Mouse (Mus musculus) urinary bladder, adult 2 months (tissue): Measurements from ENCODE around the gene Epor. TPM values are rescaled to one million over a fixed set of nuclear protein-coding genes. Genes with fewer than 3 reads are reported as not detected.

Experiments used
- DNase-seq: peaks from one replicate; pipeline ENCODE4 v3.0.0; 2022; ENCODE audit warnings: low spot score
- polyA plus RNA-seq: library from polyadenylated mRNA; depleted of rRNA; stranded (reverse); fragments of >200 nt; gene quantifications from 2 replicates; pipeline ENCODE4 v1.2.3, GENCODE M21; 2012

Gene Epor
- polyA plus RNA-seq, 1 experiment: 2.1 TPM

DNA sequence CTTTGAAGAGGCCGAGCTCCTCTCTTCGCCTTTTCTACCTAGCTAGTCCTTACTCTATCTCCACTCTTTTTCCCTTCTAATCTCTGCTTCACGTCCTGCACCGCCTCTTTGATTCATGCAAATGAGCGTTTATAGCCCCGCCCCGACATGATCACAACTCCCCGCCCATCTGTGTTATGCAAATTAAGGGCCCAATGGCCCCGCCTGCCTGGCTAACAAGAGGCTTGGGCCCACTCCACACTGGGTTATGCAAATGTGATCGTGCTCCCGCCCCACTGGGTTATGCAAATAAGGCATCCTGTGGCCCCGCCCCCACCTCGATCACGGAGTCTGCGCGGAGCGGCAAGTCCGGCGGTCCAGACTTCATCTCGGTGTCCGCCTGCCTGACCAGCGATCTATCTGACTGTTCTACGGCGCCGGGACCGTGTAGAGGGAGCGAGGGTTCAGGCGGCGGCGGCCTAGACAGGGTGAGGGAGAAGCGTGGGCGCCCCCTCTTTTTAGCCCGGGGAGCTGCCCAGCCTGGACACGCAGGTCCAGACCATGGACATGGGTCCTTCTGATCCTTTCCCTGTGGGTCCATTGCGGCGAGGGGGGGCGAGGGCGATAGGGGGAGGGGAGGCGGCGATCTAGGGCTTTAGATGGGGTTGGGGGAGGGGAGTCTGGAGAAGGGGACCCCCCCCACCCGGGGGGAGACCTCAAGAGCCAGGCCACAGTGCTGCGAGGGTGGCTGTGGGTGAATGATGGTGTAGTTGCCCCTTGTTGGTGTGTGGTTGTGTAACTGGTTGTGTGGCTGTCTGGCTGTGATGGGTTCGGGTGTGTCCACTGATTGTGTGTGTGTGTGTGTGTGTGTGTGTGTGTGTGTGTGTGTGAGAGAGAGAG lies 26.4 kb downstream of the Epor start, which contains the start of gene Plppr2:
Plppr2 (plus strand) TSS at position 342 of the 879 bp plus-strand sequence.
- peak; percentile 78 for DNase-seq

DNA sequence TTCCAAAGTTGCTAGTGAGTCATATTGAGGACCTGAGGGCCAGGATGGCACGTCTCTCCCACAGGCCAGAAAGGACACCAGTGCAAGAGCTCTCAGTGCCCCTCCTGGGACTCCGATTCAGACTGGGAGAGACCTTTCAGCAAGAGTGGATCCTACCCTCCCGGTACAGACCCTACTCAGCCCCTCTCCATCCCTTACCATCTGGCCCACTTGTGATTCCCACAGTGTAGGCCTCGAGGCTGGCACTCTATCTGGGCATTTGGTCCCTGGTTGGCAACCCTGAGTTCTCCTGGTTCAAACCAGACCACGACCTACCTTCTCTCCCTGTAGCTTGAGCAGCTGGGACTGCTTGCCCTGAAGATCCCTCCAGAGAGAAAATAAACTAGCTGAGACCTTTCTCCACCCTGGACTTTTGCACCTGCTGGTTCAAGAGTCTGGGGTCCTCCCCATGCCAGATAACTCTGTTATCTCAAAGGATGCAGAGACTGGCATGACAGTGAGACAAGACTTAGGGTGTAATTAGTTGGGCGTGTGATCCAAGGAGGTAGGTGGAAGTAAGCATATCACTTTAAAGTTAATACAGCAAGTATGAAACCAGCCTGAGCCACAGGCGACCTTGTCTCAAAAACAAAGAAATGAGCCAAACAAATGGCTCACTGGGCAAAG lies 27.7 kb downstream of the Epor start:
- DNase-seq: no peak

DNA sequence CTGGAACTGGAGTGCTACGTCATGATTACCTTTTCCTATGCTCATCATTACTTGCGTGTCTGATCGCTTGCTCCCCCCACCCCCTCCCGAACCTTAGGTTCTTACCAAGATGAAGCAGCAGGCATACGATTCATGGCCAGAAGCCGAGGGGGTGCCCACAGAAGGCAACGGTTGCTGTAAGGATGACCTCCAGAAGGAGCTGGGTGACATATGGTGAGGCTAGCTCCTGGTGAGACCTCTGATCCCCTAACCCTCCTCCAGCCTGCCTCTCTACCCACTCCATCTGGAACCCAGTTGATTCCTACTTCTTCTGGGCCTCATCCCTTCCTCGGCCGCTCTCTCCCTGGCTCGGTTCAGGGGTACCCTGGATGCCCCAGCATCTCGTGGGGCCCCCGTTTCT lies 29.3 kb downstream of the Epor start:
- no peak for DNase-seq

DNA sequence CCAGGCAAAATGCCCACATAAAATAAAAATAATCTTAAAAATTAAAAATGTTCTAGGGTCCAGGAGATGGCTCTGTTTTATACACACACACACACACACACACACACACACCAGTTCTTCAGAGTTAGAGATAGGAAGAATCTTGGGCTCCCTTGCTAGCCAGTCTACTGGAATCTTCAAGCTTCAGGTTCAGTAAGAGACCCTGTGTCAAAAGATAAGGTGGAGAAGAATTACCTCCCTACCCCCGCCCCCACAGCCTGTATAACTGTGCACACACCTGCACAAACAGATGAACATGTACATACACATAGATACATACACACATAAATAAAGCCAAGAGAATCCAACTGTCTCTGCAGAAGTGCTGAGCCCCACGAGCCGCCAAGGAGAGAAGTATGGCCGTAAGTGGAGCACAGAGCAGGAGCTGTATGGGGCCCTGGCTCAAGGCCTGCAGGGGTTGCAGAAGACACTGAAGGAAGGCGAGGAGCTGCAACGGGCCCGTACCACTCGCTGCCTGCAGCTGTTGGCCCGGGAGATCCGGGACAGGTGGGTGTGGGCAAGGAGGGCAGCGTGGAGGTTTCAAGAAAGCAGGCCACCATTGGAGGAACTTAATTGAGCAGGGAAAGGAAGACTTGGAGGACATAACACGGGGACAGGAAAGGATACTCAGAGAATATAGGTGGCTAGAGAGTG lies 30.7 kb downstream of the Epor start:
- DNase-seq: no peak

DNA sequence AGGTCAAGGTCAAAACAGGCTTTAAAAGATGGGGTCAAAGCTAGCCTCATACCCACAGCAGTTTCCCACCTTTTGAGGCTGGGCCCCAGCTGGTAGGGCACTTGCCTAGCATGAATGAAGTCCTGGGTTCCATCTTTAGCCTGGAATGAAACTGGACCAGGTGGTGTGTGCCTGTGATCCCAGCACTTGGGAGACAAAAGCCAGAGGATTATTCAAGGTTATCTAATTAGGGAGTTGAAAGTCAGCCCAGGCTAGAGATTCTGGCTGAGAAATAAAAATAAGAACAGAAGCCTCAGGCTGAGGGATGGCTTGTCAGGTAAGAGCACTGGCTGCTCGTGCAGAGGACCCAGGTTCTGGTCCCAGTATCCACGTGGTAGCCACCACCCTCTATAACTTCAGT lies 31.3 kb downstream of the Epor start:
- no peak for DNase-seq

DNA sequence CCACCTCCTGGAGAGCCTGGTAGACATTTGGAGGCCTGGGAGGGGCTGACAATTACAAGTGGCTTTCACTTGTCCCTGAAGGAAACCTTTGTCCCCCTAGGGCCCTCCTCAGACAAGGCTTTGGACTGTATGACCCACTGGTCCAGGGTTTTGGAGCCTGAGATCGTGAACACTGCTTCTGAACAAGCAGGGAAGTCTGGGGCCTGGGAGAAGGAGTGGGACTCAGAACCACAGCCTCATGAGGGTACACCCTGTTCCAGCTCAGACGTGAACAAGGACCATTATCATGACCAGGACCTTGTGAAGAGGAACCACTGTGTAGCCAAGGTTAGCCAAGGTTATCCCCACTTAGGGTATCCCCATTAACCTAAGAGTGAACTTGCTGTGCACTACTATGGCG lies 34.1 kb downstream of the Epor start:
- no peak for DNase-seq

DNA sequence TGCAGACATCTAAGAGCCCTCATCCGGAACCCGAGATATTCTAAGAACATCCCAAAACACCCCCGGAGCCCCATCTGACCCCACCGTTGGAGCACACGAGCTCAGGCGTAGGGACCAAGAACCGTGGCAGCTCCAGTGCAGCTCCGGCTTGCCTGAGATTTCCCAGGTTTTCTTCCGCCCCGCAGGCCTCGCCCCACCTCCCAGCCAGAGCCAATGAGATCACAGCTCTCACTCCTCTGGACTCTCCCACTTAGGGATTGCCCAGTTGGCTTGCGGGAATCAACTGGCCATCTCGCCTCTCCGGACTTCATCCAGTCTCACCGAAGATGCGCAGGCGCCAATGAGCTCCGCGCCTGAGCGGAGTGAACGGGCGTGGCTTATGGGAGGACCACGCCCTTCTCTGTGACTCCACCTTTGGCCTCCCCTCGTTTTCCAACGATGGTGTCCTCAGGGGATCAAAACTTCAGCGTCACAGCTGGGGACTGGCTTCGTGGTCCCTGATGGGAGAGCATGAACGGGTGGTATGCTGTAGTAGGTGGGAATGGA lies 36.0 kb downstream of the Epor start, which contains the start of the genes Ccdc159 and Tmem205:
Ccdc159 (plus strand) TSS at position 264 of the 546 bp plus-strand sequence.
Tmem205 (minus strand) TSS at position 349 of the 546 bp plus-strand sequence.
- DNase-seq: peak; percentile 81

DNA sequence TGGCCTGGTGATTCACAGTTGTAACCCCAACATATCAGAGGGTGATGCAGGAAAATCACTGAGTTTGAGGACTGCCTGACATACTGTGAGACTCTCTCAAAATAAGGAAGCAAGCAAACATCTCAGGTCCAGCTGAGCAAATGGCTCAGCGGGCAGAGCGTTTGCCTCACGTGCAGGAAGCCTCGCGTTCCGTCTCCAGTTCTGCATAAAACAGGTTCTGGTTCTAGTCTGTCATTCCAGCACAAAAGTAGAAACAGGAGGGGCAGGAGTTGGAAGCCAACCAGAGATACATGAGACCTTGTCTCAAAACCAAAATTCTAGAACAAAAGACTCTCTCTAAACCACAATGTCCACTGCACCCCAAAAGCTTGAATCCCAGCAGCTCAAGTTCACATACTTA lies 36.5 kb downstream of the Epor start:
- no peak for DNase-seq

DNA sequence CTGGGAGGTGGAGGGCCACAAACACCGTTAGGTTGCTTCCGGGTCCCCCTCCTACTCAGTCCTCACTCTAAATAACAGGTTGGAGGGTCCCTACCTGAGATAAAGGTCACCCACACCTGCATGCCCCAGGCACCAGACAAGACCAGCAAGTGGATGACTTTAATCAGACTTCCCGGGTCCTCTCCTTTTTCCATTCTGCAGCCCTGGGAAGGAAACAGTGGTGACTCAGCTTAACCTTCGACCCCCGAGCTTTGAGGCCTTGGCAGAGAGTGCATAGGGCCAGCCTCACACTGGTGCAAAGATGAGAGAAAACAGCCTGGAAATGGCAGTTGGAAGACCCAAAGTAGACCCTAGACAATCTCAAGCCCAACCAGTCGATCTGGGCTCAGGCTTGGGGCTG lies 37.2 kb downstream of the Epor start:
- DNase-seq: no peak

DNA sequence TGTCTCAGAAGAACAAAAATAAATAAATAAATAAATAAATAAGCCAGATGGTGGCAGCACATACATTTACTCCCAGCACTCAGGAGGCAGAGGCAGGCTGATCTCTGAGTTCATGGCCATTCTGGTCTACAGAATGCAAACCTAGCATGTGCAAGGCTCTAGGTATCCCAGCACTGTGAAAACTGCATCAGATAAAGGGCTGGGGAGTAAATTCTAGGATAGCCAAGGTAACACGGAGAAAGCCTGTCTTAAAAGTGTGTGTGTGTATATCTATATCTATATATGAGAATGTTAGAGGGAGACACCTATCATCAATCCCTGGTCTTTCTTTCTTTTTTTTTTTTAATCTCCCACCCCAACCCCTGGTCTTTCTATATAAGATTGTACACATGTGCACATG lies 37.8 kb downstream of the Epor start:
- no peak for DNase-seq

DNA sequence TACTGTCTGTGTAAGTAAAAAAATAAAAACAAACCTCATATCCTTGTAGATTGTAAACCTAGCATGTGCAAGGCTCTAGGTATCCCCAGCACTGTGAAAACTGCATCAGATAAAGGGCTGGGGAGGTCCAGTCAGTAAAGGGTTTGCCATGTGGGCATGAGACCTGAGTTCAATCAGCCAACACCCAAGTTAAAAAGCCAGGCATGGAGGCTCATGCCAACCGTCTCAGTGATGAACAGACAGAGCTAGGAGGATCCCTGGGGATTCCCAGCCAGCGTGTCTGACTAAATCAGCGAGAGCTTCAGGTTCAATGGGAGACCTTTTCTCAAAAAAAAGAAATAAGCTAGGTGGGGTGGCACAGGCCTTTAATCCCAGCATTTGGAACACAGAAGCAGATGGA lies 38.3 kb downstream of the Epor start:
- DNase-seq: no peak

DNA sequence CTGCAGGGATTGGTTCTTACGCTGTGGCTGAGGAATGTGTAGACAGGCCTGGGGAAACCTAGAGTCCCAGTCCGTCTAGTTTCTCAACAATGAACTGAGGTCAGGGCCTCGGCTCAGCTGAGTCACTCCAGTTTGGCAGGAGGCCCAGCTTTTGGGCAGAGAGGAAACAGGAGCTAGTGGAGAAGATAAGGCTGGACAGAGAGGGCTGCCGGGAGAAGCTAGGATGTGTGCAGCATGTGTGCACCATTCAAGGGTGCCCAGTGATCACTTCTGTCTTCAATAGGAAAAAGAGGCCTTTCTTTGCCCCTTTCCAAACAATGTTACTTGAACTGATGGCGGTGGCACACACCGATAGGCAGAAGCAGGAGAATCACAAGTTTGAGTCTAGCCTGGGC lies 39.2 kb downstream of the Epor start:
- DNase-seq: peak; percentile 75

DNA sequence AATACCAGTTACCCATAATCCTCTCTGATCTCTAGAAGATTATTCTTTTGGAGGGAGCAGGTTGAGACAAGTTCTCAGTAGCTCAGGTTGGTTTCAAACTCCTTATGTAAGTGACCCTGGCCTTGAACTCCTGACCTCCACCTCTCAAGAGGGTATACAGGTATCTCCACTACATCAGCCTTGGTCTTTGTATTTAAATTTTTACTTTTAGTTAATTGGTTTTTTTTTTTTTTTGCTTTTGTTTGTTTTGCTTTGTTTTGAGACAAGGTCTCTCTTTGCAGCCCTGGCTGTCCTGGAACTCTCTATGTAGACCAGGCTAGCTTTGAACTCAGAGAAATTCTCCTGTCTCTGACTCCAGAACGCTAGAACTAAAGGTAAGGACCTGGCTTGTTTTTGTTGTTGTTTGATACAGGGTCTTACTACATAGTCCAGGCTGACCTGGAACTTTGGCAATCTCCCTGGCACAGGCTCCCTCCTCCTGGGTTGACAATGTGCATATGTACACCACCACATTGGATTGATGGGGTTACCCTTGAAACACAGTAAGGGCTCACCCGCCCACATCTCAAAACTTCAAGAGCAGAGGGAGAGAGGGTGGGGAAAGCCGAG lies 39.7 kb downstream of the Epor start:
- no peak for DNase-seq

DNA sequence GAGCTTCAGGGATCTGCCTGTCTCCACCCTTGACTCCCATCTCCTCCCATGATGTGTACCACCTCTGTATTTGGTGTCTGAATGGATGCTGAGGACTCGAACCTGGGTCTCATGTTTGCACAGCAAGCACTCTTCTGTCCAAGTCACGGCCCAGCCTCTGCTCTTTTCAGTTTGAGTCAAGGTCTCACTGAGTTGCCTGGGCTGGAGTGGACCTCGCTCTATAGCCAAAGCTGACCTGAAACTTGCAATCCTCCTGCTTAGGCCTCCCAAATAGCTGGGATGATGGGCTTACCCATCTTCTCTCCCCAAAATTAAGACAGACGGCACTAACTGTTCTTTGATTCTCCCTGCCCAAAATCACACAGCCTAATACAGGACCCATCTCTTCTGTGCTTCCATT lies 40.3 kb downstream of the Epor start:
- no peak for DNase-seq

DNA sequence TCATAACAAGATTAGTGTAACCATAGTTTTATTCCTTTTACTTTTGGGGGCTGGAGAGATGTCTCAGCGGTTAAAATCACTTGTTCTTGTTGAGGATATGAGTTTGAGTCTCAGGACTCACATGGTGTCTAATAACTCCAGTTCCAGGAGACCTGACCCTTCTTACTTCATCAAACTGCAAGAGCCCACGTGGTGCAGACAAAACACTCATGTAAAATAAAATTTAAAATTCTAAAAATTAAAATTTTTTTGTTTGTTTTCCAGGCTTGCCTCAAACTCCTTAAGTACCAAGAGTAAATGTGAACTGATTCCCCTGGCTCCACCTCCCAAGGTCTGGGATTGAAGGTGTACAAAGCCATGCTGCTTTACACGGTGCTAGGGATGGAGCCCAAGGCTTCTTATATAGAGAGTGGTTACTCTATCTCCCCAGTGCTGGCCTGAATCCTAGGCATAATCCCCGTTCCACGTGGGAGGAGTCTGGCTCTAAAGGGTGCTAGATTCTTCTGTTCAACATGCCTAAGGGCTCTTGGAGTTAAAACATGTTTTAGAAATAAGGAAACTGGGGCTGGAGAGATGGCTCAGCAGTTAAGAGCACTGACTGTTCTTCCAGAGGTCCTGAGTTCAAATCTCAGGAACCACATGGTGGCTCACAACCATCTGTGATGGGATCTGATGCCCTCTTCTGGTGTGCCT lies 44.5 kb downstream of the Epor start:
- no peak for DNase-seq

DNA sequence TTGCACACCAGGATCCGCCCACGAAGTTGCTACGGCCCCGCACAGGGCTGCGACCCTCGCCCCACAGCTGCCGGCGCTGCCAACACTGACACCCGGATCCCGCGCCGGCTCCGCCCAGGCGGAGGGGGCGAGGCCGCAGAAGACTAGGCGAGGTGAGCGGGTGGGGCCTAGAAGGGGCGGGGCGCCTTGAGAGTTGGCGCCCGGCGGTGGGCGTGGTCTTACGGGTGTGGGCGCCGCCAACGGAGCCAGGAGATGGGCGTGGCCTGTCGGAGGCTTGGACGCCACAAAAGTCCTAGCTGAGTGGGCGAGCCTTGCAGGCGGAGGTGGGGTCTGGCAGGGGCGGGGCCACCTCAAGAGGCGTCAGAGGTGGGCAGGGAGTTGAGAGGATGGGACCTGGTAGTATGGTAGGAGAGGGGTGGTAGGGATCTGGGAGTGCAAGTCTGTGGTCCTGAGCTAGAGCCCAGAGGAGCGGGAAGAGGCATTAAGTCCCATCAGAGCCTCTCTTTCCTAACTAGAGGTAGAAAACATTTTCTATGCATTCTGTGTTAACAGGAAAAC lies 45.2 kb downstream of the Epor start, which contains the start of gene Rab3d:
Rab3d (minus strand) TSS at position 158 of the 558 bp plus-strand sequence.
- DNase-seq: peak; percentile 85

DNA sequence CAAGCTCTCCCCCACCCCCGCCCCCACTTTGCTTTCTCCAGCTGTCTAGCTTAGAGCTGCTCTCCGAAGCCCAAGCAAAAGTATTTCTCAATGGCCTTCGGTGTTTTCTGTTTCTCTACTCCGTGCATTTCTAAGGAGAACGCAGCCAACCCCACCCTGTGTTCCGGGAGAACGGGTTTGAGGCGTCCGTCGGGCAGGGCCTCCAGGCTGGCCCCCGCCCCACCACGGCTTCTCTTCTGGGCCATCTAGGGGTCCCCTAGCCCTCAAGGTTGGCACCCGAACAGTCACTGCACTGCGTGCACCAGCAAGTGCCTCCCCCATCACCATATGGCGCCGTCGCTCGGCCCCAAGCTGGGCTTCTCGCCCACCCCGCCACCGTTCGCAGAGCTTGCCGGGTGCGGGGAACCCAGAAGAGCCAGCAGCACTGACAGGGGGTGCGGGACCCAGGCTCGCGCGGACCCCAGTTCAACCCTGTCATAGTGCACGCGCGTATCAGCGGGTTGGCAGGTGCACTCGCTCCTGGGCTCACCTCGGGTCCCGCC lies 45.7 kb downstream of the Epor start:
- peak; percentile 45 for DNase-seq

DNA sequence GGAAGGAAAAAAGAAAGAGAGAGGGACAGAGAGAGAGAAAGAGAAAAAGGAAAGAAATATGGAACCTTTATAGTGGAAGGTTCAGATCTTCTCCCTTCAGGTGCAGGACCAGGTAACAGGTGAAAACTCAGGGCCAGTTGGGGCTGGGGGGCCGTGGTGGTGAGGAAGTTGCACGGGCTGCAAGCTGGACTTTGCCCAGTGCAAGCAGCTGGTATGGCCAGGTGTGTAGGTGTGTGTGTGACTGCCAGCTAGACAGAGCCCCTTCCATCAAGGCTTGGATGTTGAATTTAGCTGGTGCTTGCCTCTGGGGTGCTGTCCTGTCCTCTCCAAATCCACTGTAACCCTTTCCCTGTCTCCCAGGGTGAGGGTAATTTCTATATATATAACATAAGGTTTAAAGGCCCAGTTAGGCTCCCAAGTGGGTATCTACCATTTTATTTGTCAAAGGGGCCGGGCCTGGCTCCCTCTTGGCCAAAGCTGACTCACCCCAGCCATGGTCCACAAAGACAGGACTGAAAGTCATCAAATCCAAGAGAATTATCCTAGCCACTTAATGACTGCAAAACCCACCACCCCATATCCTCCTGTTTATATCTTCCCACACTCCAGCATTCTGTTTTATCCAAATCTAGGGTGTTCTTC lies 46.3 kb downstream of the Epor start:
- DNase-seq: no peak

DNA sequence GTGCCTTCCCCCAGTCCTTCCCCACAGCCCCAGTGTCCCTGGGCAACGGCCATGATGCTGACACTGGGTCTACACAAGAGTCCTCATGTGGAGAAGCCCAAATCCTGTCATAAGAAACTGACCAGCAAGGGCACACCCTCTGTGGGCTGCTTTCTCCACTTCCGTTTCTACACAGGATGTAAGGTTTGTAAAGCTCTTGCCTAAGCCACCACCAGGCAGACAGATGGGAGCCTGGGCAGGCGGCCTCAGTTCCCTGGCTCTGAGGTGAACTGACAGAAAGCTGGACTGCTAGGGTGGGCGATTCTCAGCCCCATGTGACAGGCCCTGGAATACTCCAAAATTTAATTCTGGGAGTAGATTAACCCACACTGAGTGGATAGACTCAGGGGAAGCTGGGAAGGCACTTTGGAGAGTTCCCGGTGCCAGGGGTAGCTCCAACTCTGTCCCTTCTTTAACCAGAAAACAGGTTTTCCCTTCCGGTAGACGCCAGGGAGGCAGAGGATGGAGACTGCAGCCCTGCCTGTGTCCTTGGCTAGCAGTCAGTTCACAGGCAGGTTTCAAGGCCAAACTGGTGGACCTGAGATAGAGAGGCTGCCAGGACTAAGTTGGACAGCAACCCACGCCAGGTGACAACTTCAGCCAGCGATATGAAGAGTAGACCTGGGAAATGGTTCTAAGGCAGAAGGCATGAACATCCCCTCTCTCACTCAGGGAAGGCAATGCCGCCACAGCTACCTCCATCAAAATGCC lies 53.7 kb downstream of the Epor start:
- DNase-seq: no peak
